Mouse (Mus musculus) neural tube, embryonic 13.5 days (tissue): ENCODE data around the gene Tab2. TPM values are rescaled to one million over a fixed set of nuclear protein-coding genes. Genes with fewer than 3 reads are reported as not detected.

ENCODE experiments used
- ATAC-seq: fragments of 200-750 bp; cut with Nextera tagmentation; 2 replicates; pipeline ENCODE4 v1.8.0; 2017; ENCODE audit warnings: low read depth, mild to moderate bottlenecking, moderate TSS enrichment, moderate library complexity
- H3K27ac ChIP-seq: fragments of 300-500 bp; sonication (generic); replicated peaks from 2 replicates; pipeline ENCODE4 v1.5.1; 2015; ENCODE audit warnings: moderate library complexity, mild to moderate bottlenecking, inconsistent platforms
- H3K27me3 ChIP-seq: fragments of 300-500 bp; sonication (generic); 2 replicates; pipeline ENCODE4 v1.6.1; 2015; ENCODE audit warnings: mild to moderate bottlenecking, inconsistent platforms
- H3K36me3 ChIP-seq: fragments of 300-500 bp; sonication (generic); 2 replicates; pipeline ENCODE4 v1.6.1; 2015; ENCODE audit warnings: mild to moderate bottlenecking, inconsistent platforms
- H3K4me1 ChIP-seq: fragments of 300-500 bp; sonication (generic); replicated peaks from 2 replicates; pipeline ENCODE4 v1.6.1; 2015; ENCODE audit warnings: inconsistent platforms
- H3K4me2 ChIP-seq: fragments of 300-500 bp; sonication (generic); 2 replicates; pipeline ENCODE4 v1.6.1; 2015; ENCODE audit warnings: inconsistent platforms, mild to moderate bottlenecking, moderate library complexity
- H3K4me3 ChIP-seq: fragments of 300-500 bp; sonication (generic); 2 replicates; pipeline ENCODE4 v1.5.1; 2015; ENCODE audit warnings: mild to moderate bottlenecking, inconsistent platforms
- H3K9ac ChIP-seq: fragments of 300-500 bp; sonication (generic); 2 replicates; pipeline ENCODE4 v1.6.1; 2015; ENCODE audit warnings: moderate library complexity, mild to moderate bottlenecking, inconsistent platforms
- H3K9me3 ChIP-seq: fragments of 300-500 bp; sonication (generic); 2 replicates; pipeline ENCODE4 v1.6.1; 2016; ENCODE audit warnings: inconsistent platforms
- WGBS: fragments of 180-500 bp; shearing (Covaris S2); methylation state at CpG from one replicate; pipeline ENCODE4 v1.1.7; 2015; 5-methylcytosine and 5-hydroxymethylcytosine counted together
- polyA plus RNA-seq: library from polyadenylated mRNA; unstranded; fragments of >200 nt; fragmentation: Nextera tagmentation; extraction: Ambion mirVana; gene quantifications from 2 replicates; pipeline ENCODE4 v1.2.1, GENCODE M21; 2015

Gene Tab2
- polyA plus RNA-seq, 1 experiment from 2014 or later, result 14.3 TPM

GRCm38 (mm10) chr10:7861259-7861936 lies 94.6 kb downstream of the Tab2 start:
- ATAC-seq, result no peak

DNA sequence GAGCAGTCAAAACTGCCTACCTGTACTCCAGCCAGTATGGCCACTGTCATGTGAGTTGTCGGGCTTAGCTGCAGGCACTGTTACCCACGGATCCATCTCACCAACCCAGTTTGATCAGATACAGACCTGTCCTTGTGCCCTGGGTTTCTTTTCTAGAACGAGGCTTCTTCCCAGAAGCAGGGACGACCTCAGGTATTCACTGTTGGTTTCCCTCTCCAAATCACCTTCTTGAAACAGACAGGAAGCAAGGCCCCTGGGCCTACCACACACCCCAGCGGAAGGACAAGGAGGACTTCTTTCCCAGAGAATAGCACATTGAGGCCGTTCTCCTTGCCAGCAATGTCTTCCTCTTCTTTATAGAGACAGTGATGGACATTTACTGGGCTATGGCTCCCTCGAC lies 95.5 kb downstream of the Tab2 start:
- no peak overlapping the region for H3K27ac ChIP-seq
- H3K27me3 ChIP-seq, result no peaks in the 10 kb centered on the region
- H3K9ac ChIP-seq, result no peak overlapping the region
- no peaks in the 10 kb centered on the region for H3K4me1 ChIP-seq
- no peaks in the 10 kb centered on the region for H3K36me3 ChIP-seq
- ATAC-seq, result no peak
- no peak overlapping the region for H3K4me3 ChIP-seq
- 87% methylated on average over 7 of the region's 7 CpGs for WGBS
- no peak overlapping the region for H3K4me2 ChIP-seq
- H3K9me3 ChIP-seq, result no peaks in the 10 kb centered on the region

More at GRCm38 (mm10) chr10:7861259-7861936, 94.6 kb downstream of the Tab2 start:
- no peak overlapping the region for H3K4me2 ChIP-seq
- H3K9me3 ChIP-seq, result no peaks in the 10 kb centered on the region
- no peak overlapping the region for H3K4me3 ChIP-seq
- H3K27ac ChIP-seq, result no peak overlapping the region
- peaks cover under 1% of the 10 kb centered on the region; the same call in 1 of the 2 replicates for H3K27me3 ChIP-seq
- no peaks in the 10 kb centered on the region for H3K4me1 ChIP-seq
- H3K36me3 ChIP-seq, result no peaks in the 10 kb centered on the region
- 81% methylated on average over 14 of the region's 14 CpGs for WGBS
- H3K9ac ChIP-seq, result no peak overlapping the region

Other genes with a start within 250 kb of the Tab2 start
- 36.8 and 43.7 TPM in 2 replicates for gene Katna1, start 230.2 kb downstream of the Tab2 start, polyA plus RNA-seq
- 54.0 and 54.8 TPM in 2 replicates for gene Ginm1, start 163.4 kb downstream of the Tab2 start, polyA plus RNA-seq
- gene Ppil4, start 163.3 kb downstream of the Tab2 start, polyA plus RNA-seq, result 42.5 and 52.4 TPM in 2 replicates
- 0.10 and 0.11 TPM in 2 replicates for gene Zc3h12d, start 123.8 kb downstream of the Tab2 start, polyA plus RNA-seq